Mouse (Mus musculus) megakaryocyte-erythroid progenitor cell, adult 5-6 weeks (primary cell): ENCODE results near the gene Snx20. TPM values are rescaled to one million over a fixed set of nuclear protein-coding genes. Genes with fewer than 3 reads are reported as not detected.

ENCODE experiments used
- ATAC-seq: replicated peaks from 2 replicates; pipeline ENCODE4 v1.8.0; 2016; ENCODE audit warnings: mild to moderate bottlenecking, inconsistent platforms; ENCODE audit not compliant: severe bottlenecking, poor library complexity, low FRiP score, low TSS enrichment
- total RNA-seq, 2 experiments: library from RNA; stranded (forward) in 1 of 2; stranded (reverse) in 1 of 2; fragments of 200-1000, 215-1000 nt in 1 of 2; fragments of >200 nt in 1 of 2; fragmentation: Nextera tagmentation in 1 of 2; gene quantifications; 2 replicates each; pipeline ENCODE4 v1.2.3; 2014 to 2017

The Snx20 gene
- total RNA-seq, 2 experiments from 2014 or later = 3.6 to 3.8 TPM

- ATAC-seq = no peak
Measured at GRCm38 (mm10) chr8:88610271-88610670, 25.7 kb downstream of the Snx20 start.

DNA sequence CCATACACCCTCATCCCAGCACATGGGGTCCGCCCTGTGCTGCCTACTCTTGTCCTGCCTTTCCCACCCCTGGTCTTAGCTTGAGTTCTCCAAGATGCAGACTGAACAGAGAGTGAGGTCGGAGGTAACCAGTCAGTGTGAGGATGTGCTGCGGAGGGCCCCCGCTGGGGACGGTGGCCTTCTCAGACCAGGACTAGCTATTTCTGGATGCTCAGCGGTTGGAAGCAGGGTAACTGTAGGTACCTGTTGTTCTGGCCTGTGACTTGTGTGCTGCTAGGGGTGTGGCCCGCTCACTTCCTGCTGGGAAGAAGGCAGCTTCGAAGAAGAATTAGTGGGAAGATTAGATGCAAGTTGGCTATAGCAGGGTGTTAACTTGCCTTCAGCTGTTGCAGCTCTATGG lies 26.9 kb downstream of the Snx20 start:
- ATAC-seq = no peak

DNA sequence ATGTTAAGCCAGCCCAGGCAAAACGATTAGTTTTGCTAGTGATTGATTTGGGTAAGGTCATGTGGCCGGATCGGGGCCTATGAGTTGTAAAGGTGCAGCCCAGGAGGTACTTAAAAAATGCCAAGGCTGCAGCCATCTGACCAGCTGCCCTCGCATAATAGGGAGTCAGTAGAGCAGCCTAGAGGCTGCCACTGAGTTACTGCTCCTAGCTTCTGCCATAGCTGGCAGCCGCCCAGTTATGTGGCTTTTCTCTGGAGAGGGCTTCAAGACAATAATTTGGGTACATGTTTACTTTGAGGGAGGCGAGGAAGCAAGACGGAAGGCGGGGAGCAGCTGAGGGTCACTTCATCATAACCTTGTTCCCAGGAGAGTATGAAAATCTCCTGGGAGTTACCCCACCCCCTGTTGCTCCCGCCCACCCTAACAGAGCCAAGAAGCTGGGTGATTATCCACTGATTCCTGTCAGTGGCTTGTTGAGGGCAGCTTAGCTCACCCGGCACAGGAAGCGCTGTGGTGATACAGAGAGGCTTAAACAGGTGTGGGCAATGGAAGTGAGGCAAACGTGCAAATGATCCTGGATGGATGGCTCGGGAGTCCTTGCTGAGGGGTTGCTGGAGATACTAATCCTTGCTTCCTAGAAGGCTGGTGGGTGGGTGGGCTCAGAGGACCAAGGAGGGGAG lies 30.4 kb downstream of the Snx20 start:
- no peak for ATAC-seq

DNA sequence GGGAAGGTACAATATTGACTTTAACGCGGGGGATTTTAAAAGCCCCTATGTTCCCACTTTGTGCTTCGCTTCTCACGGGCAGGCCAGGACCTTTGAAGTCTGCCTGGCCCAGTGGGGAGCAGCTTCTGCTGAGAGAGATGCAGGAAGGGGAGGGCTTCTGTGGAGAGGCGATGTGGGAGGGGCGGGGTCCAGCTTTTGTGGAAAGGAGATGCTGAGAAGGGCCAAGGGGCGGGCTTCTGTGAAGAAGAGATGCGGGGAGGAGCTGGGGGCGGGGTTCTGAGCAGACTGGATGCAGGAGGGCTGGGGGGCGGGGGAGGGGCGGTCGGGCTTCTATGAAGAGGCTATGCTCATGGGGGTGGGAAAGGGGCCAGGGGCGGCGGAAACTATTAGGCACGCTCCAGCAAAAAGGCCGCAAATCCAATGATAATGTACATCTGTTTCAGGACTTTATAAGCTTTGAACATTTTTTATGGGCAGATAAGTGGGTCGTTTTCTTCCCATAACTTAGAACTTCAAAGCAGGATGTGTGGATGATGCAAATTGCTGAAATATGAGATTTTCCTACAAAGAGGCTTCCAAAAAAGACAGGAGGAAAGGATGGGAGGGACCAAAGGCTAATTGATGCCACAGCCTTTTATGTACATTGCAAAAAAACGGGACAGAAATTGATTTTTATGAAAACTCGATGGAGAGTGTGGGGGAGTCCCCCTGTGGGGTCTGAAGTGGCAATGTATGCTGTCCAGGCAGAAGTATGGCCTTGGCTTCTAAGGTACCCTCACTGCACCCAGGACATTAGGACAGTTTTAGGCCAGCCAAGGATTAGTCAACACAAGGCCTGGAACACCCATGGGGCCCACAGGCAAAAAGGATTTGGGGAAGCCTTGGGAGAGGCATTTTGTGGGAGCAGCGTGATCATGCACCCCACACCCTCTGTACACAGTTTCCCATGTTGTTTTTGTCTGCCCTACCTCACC lies 31.6 kb downstream of the Snx20 start:
- ATAC-seq = no peak

DNA sequence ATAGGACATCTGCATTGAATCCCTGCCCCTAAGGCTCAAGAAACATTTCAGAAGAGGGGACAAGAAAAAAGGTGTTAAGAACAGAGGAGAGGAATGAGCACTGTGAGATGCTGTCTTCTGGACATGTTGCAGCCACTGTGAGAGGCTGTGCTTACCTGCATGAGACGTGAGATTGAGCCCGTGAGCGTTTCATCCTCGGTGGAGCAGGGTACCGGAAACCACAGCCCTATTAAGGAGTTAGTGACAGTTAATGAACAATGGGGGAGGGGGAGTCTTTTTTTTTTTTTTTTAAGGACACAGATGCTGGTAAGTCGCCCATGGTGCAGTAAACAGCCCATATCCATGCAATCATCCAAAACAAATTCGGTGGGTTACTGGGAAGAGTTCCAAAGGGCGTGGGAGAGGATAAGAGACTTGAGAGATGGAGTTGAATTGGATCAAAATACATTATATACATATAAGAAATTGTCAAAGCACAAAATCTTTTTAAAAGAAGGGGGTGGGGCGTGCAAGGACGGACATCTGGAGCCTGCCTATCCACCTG lies 32.4 kb downstream of the Snx20 start:
- ATAC-seq = no peak

DNA sequence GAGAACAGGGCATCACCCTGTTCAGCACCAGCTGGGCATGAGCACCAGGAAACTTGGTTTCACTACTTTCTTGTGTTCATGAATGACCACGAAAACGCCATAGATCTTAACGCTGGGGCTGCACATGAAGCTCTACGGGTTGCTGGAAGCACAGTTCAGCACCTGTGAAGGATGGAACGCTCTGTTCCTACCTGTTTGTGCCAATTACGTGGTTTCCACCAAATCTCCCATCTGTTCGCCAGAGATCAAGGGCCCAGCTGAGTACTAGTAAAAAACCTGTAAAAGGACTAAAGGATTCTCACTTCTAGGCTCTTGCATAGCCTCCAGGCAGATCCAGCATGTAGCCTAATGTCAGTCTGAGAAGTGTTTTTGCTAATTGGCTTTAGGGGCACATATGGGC lies 36.4 kb downstream of the Snx20 start:
- no peak for ATAC-seq

DNA sequence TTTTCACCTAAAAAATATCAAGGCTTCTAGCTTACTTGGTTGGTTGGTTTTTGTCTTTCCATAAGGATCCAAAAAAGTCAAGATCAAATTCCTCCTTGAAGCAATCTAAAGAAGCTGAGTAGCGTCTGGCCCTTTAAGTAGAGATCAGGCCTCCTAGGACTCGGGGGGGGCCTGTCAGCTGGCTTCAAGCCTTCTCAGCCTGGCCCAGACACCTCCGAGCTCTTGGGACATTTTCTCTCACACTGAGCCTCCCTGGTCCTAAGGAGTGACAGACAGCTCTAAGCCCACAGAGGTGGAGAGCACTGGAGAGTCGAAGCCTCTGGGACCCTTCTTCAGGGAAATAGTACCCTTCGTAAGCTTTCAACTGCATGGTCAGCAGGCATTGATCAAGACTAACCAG lies 37.4 kb downstream of the Snx20 start:
- no peak for ATAC-seq

DNA sequence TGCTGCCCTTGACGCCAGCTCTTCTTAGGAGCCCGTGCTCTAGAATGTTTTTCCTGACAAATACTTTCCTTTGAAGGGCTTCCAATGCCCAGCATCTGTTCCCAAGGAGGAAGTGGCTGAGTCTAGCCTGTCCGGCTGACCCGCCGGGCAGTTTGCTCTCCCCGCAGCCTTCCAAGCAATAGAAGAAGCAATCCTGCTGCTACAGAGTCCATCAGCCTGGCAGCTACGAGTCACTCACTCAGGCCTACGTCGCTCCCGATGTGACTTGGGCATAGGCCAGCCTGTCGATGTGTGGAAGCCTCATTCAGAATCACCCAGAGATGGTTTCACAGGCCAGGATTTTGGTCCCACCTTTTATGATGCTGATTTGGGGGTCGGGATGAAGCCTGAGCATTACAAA lies 39.9 kb downstream of the Snx20 start:
- ATAC-seq = no peak

DNA sequence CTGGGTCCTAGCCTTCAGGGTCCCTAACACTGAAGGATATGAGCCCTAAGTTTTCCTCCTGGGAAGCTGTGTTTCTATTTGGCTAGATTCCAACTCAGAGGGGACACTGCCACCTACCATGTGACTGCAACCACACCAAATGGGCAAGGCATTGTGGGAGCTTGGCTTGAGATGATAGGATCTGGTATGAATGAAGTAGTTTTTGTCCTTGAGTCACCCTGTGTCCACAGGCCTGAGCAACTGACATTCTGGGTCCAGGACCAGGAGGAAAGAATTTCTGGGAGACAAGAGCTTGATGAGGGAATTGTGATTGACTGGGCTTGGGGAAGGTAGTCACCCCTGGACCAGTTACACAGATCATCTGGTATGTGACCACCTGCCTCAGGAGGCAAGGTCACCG lies 42.0 kb downstream of the Snx20 start:
- ATAC-seq = no peak

- no peak for ATAC-seq
Measured at GRCm38 (mm10) chr8:88590226-88590625, 45.7 kb downstream of the Snx20 start.

- no peak for ATAC-seq
Measured at GRCm38 (mm10) chr8:88588205-88588889, 47.6 kb downstream of the Snx20 start.

DNA sequence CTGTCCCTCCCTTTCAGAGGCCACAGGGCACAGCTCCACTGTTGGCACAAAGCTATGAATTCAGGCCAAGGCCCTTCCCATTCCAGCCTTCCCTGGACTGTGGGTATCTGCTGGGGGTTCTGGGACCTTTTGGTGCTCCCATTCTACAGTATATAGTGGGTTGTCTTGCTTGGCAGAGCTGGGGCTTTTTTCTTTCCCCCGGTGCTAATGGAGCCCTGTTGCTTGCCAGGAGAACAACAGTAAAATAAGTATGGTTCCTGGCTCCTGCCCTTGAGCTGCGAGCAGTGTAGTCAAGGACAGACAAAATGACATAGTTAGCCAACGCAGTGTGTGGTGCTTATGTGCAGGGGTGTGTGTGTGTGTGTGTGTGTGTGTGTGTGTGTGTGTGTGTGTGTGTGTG lies 52.1 kb downstream of the Snx20 start:
- no peak for ATAC-seq

DNA sequence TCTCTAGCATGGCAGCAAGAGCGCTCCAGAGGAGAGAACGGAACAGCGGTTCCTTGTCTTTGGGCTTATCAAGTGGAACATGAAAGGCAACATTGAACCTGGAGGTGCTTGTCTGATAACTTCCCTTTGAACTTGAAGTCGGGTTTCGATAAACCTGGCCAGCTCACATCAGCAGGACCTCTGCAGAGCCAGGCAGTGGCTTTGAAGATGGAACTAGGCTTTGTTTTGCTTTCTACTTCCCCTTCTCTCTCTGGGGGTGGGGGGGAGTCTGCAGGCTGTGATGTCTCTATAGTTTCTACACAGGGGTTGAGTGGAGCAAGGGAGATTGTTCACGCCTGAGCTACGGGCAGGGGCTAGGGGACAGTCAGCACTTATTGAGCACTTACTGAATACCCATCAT lies 55.1 kb downstream of the Snx20 start:
- no peak for ATAC-seq

DNA sequence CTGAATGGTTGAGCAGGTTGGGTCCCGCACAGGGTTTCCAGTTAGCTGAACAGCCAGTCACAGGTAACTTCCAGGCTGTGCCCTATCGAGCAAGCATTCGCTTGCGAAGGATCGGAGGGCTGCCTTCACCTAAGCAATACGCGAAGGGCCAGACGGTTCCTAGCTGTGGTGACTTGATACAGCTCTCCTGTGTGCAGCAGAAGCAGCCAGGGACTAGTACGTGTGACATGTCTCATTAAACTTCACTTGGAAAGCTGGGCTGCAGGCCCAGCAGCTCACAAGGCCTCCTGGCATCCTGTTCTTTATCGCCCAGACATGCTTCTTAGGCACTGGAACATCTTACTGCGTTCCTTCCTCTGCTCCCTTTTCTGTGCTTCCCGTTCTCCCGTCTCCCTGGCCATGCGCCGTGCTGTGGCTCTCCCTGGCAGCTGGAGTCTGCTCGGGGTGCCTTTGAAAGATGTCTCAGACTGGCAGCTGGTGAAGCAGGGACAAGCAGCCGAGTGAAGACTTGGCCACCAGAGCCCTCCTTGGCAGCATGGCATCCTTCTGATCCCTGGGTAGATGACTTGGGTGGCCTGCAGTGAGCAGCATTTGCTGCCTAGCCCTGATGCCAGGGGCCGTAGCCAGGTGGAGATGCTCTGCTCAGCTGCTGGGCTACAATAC lies 56.1 kb downstream of the Snx20 start:
- ATAC-seq = no peak

- no peak for ATAC-seq
Measured at GRCm38 (mm10) chr8:88579246-88579645, 56.7 kb downstream of the Snx20 start.

GRCm38 (mm10) chr8:88578413-88579175 lies 57.3 kb downstream of the Snx20 start:
- ATAC-seq = no peak

- ATAC-seq = no peak
Measured at GRCm38 (mm10) chr8:88577666-88578065, 58.3 kb downstream of the Snx20 start.
